Mouse (Mus musculus): ENCODE measurements around the gene Sirt3. TPM values are rescaled to one million over a fixed set of nuclear protein-coding genes. Genes with fewer than 3 reads are reported as not detected.

Gene Sirt3
- total RNA-seq, 2 experiments from 2014 or later: 60.2 to 65.6 TPM

- no peak for DNase-seq (ENCODE audit: low spot score in 2 of 2)
Observed at GRCm38 (mm10) chr7:140821305-140821652, 60.8 kb downstream of the Sirt3 start.

GRCm38 (mm10) chr7:140820173-140820572 lies 61.9 kb downstream of the Sirt3 start:
- no peak for DNase-seq (ENCODE audit: low spot score in 2 of 2)

Other genes starting within 250 kb of the Sirt3 start
- gene Olfr53, start 235.9 kb downstream of the Sirt3 start, total RNA-seq (2021): not detected
- gene Olfr539, start 222.4 kb downstream of the Sirt3 start, total RNA-seq (2021): under 1 TPM; 0.14 to 0.74 TPM
- gene Olfr45, start 200.4 kb downstream of the Sirt3 start, total RNA-seq (2021): under 1 TPM; 0.05 to 0.17 TPM
- gene Olfr541, start 185.0 kb downstream of the Sirt3 start, total RNA-seq (2021): not detected
- not detected for gene Cyp2e1, start 118.6 kb downstream of the Sirt3 start, total RNA-seq (2021)
- gene Syce1, start 94.5 kb downstream of the Sirt3 start, total RNA-seq (2021): not detected
- gene Zfp941, start 60.1 kb downstream of the Sirt3 start, total RNA-seq (2021): 10 to 100 TPM in 1 of 2 experiments, 1 to 10 TPM in 1; 8.0 to 11.2 TPM
- 1 to 10 TPM in 1 of 2 experiments, not detected in 1; 1.0 TPM for gene Urah, start 47.3 kb downstream of the Sirt3 start, total RNA-seq (2021)
- not detected for gene Scgb1c1, start 36.8 kb downstream of the Sirt3 start, total RNA-seq (2021)
- not detected for gene Odf3, start 34.5 kb downstream of the Sirt3 start, total RNA-seq (2021)
- gene Gm45785, start 26.0 kb downstream of the Sirt3 start, total RNA-seq (2021): 1 to 10 TPM in 1 of 2 experiments, not detected in 1; 1.6 TPM
- gene Ric8a, start 25.4 kb downstream of the Sirt3 start, total RNA-seq (2021): 10 to 100 TPM; 88.2 to 90.6 TPM
- gene Bet1l, start 24.7 kb downstream of the Sirt3 start, total RNA-seq (2021): 10 to 100 TPM; 28.4 to 29.5 TPM
- 100 to 1,000 TPM; 131 to 135 TPM for gene Psmd13, start 341 bp downstream of the Sirt3 start, total RNA-seq (2021)
- gene Cox8b, start 18.1 kb upstream of the Sirt3 start, total RNA-seq (2021): 1 to 10 TPM; 1.4 to 1.5 TPM
- gene Nlrp6, start 38.6 kb upstream of the Sirt3 start, total RNA-seq (2021): under 1 TPM; 0.35 to 0.55 TPM
- gene Pgghg, start 59.1 kb upstream of the Sirt3 start, total RNA-seq (2021): 1 to 10 TPM; 4.1 to 5.1 TPM
- gene Ifitm5, start 68.0 kb upstream of the Sirt3 start, total RNA-seq (2021): not detected
- gene Gm45717, start 73.6 kb upstream of the Sirt3 start, total RNA-seq (2021): not detected
- gene Ifitm2, start 73.7 kb upstream of the Sirt3 start, total RNA-seq (2021): 10 to 100 TPM; 15.1 to 20.8 TPM
- 1 to 10 TPM; 3.3 to 6.3 TPM for gene Ifitm1, start 84.9 kb upstream of the Sirt3 start, total RNA-seq (2021)
- gene Ifitm3, start 128.5 kb upstream of the Sirt3 start, total RNA-seq (2021): 10 to 100 TPM in 1 of 2 experiments, 1 to 10 TPM in 1; 6.9 to 13.0 TPM
- not detected for gene Ifitm6, start 135.6 kb upstream of the Sirt3 start, total RNA-seq (2021)
- gene Gm17387, start 146.8 kb upstream of the Sirt3 start, total RNA-seq (2021): not detected
- gene B4galnt4, start 178.8 kb upstream of the Sirt3 start, total RNA-seq (2021): 10 to 100 TPM; 90.0 to 97.9 TPM
- not detected for gene Pkp3, start 195.9 kb upstream of the Sirt3 start, total RNA-seq (2021)
- gene Sigirr, start 218.3 kb upstream of the Sirt3 start, total RNA-seq (2021): 1 to 10 TPM; 2.3 to 3.0 TPM
- gene Ano9, start 235.5 kb upstream of the Sirt3 start, total RNA-seq (2021): not detected
- 10 to 100 TPM; 67.8 to 71.3 TPM for gene Ptdss2, start 240.1 kb upstream of the Sirt3 start, total RNA-seq (2021)

All from layer of hippocampus, postnatal 14 days (tissue).